In the genomic region with DNA sequence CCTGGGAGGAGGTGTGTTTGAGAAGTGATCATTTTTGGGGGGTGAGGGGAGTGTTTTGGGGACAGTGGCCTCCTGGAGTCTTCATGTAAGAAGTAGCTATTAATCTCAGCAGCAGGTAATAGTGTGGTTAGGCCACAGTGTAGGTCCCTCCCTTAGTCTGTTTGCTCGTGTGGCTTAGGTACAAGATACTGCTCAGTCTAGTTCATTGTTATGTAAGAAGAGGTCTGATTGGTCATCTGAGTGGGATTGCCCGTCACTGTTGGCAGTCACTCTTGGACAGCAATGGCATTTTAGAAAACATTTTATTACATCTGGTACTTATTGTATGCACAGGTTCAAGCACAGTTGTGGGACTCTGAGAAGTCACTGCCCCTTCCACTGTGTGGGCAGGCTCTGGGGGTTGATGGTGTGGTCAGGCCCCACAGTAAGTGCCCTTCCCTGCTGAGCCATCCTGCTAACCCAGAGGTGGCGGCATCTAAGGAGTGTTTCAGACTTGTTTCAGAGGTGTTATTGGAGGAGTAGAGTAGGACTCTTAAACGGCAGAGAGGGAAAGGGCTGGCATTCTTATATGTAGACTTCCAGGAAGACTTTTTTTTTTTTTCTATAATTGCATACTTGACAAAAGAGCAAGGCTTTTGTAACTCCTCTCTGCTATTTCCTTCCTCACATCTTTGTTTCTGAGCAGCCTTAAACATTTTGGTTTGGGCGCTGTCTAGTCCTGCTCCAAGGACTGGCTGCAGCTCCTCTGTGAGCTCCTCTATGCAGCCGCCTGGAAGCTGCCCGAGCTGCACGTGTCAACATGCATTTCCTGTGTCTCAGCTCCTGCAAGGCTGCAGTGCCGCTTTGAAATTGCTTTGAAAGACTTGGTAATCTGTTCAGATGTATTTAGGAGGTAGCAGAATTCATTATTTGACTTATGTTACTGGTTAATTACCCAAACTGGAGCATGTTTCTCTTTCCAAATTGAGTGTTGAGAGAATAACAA, we compare ENCODE assay signal across 10 mouse cellular contexts. TPM values are rescaled to one million over a fixed set of nuclear protein-coding genes. Genes with fewer than 3 reads are reported as not detected.
DNase-seq lines count a peak whose midpoint lies in the region; ATAC-seq and TF ChIP-seq lines count a peak whose summit lies in the region.
"Had no signal": no experiment of that assay in that cellular context is flagged by ENCODE, and none has a peak within 500 bp of the region (broad histone marks: within the 10 kb centered on the region; RNA-seq: fewer than 3 reads in every experiment).

No protein-coding gene starts in this region.

- ATAC-seq in heart, embryonic 13.5 days (ENCODE audit: extremely low read depth, insufficient number of reproducible peaks, low FRiP score, low TSS enrichment), result no peak
- ATAC-seq in lung, embryonic 14.5 days (ENCODE audit: insufficient read depth), result peak; percentile 69; the same call in 1 of the 2 replicates
- peak; percentile 65 for ATAC-seq in inflammation-experienced regulatory T-cells, adult 6 months
- no peak for ATAC-seq in megakaryocyte progenitor cell, adult 5-6 weeks (replicated peaks; ENCODE audit: poor library complexity)

- H3K27me3 ChIP-seq in heart, embryonic 13.5 days (replicated peaks), result no peaks in the 10 kb centered on the region
- no peaks in the 10 kb centered on the region for H3K27me3 ChIP-seq in heart, adult 2 months (ENCODE audit: control insufficient read depth, insufficient read depth, low read length)
- no peaks in the 10 kb centered on the region for H3K27me3 ChIP-seq in lung, embryonic 14.5 days (ENCODE audit: insufficient read depth, low read length)
- H3K27me3 ChIP-seq: CH12.LX; neural tube, embryonic 12.5 days had no signal

- no peaks in the 10 kb centered on the region for H3K9me3 ChIP-seq in heart, embryonic 13.5 days
- H3K9me3 ChIP-seq in lung, embryonic 14.5 days (ENCODE audit: low read depth, low read length), result no peaks in the 10 kb centered on the region
- H3K9me3 ChIP-seq: neural tube, embryonic 12.5 days had no signal

- H3K36me3 ChIP-seq in heart, embryonic 13.5 days, result no peaks in the 10 kb centered on the region
- peaks cover 4% of the 10 kb centered on the region for H3K36me3 ChIP-seq in heart, adult 2 months (ENCODE audit: control insufficient read depth, insufficient read depth, low read length)
- H3K36me3 ChIP-seq in lung, embryonic 14.5 days (ENCODE audit: insufficient read depth), result no peaks in the 10 kb centered on the region
- H3K36me3 ChIP-seq: neural tube, embryonic 12.5 days had no signal

- 32% methylated on average over 9 of the region's 9 CpGs for WGBS in heart, embryonic 13.5 days
- WGBS in heart, adult 2 months, result 21% methylated on average over 9 of the region's 9 CpGs
- WGBS in lung, embryonic 14.5 days, result 16% methylated on average over 9 of the region's 9 CpGs

- H3K4me2 ChIP-seq in heart, embryonic 13.5 days, result no peak overlapping the region
- peak overlapping the region; percentile 27; the same call in 1 of the 2 replicates for H3K4me2 ChIP-seq in lung, embryonic 14.5 days
- H3K4me2 ChIP-seq: neural tube, embryonic 12.5 days had no signal

- TF ChIP-seq EP300 in heart, adult 2 months (IDR thresholded peaks at IDR 0.05; ENCODE audit: insufficient read depth, low read depth, low read length), result no peak

- H3K27ac ChIP-seq in heart, embryonic 13.5 days (replicated peaks), result 0 out of 2 replicates have a peak overlapping the region, but pooled peaks have one; percentile 13
- H3K27ac ChIP-seq in heart, adult 2 months, result no peak overlapping the region
- H3K27ac ChIP-seq in lung, embryonic 14.5 days (ENCODE audit: low read depth), result peak overlapping the region; percentile 32; the same call in 1 of the 2 replicates
- H3K27ac ChIP-seq: neural tube, embryonic 12.5 days had no signal

- no peak for TF ChIP-seq CTCF in heart, adult 2 months (IDR thresholded peaks at IDR 0.05)
- TF ChIP-seq CTCF in lung, embryonic 14.5 days (IDR thresholded peaks at IDR 0.05; ENCODE audit: low read depth), result no peak

- H3K4me3 ChIP-seq in heart, embryonic 13.5 days, result no peak overlapping the region
- no peak overlapping the region for H3K4me3 ChIP-seq in heart, adult 2 months
- H3K4me3 ChIP-seq in lung, embryonic 14.5 days (ENCODE audit: low read depth, low read length), result no peak overlapping the region
- H3K4me3 ChIP-seq: neural tube, embryonic 12.5 days had no signal

- peaks cover 30% of the 10 kb centered on the region for H3K4me1 ChIP-seq in heart, embryonic 13.5 days
- peaks cover 21% of the 10 kb centered on the region for H3K4me1 ChIP-seq in heart, adult 2 months (ENCODE audit: control insufficient read depth, insufficient read depth, low read length)
- peaks cover 12% of the 10 kb centered on the region for H3K4me1 ChIP-seq in lung, embryonic 14.5 days (ENCODE audit: insufficient read depth)
- H3K4me1 ChIP-seq: neural tube, embryonic 12.5 days had no signal

- peaks cover 7% of the 10 kb centered on the region for H3K79me2 ChIP-seq in heart, adult 2 months (replicated peaks; ENCODE audit: control insufficient read depth, insufficient read depth, low read length)

- TF ChIP-seq POLR2A in heart, adult 2 months (IDR thresholded peaks at IDR 0.05; ENCODE audit: insufficient read depth, low read depth, low read length), result no peak

- DNase-seq in heart, adult 2 months, result no peak
- peak; percentile 81 for DNase-seq in lung, embryonic 14.5 days
- DNase-seq in lung, postnatal 14 days, result no peak
- DNase-seq in thymus, postnatal 0 days (ENCODE audit: low spot score), result peak; percentile 64
- no peak for DNase-seq in cerebellum, adult 18-20 months

- H3K9ac ChIP-seq in heart, embryonic 13.5 days, result no peak overlapping the region
- no peak overlapping the region for H3K9ac ChIP-seq in heart, adult 2 months (ENCODE audit: low read depth, low read length)
- H3K9ac ChIP-seq in lung, embryonic 14.5 days, result no peak overlapping the region
- H3K9ac ChIP-seq: neural tube, embryonic 12.5 days had no signal

- intact Hi-C loops in heart, adult 2 months (cut with DNase I), result no loop called here

RNA-seq across cellular contexts. Expression of a gene that starts 54.6 kb away (rescaled TPM):
- polyA plus RNA-seq in heart, embryonic 13.5 days (2015; fragmentation: Nextera tagmentation; extraction: Ambion mirVana), result 5.4 and 6.1 TPM in 2 replicates
- total RNA-seq in heart, adult 2 months (2021), result 10 to 100 TPM; 12.2 to 12.9 TPM
- 7.7 and 10.7 TPM in 2 replicates for polyA plus RNA-seq in heart, adult 2 months (2012; rRNA removed)
- polyA plus RNA-seq in lung, embryonic 14.5 days (2014; fragmentation: Nextera tagmentation; extraction: Ambion mirVana), result 7.0 and 7.3 TPM in 2 replicates
- polyA plus RNA-seq in inflammation-experienced regulatory T-cells, adult 6 months (2017; shearing (Covaris generic)), result 10 to 100 TPM; 16.2 to 33.9 (median 32.4) TPM
- polyA plus RNA-seq in thymus, postnatal 0 days (2015; fragmentation: Nextera tagmentation; extraction: Ambion mirVana), result 7.8 and 10.1 TPM in 2 replicates
- total RNA-seq in megakaryocyte progenitor cell, adult 5-6 weeks (2015), result 2.4 and 2.9 TPM in 2 replicates
- 0.42 and 0.74 TPM in 2 replicates for total RNA-seq in megakaryocyte progenitor cell, adult 5-6 weeks (2017)

Comparison
In these comparisons a context has a peak if more than half of its experiments do, and no peak if none do; other contexts are left out.
1. DNase-seq: peak in lung, embryonic 14.5 days (single experiment) and thymus, postnatal 0 days (single experiment); none in heart, adult 2 months (0 of 2), lung, postnatal 14 days (single experiment) and cerebellum, adult 18-20 months (0 of 2).
2. ATAC-seq: peak in lung, embryonic 14.5 days (single experiment) and inflammation-experienced regulatory T-cells, adult 6 months (single experiment); none in heart, embryonic 13.5 days (single experiment) and megakaryocyte progenitor cell, adult 5-6 weeks (single experiment).